Mouse (Mus musculus) splenic B cell, adult 2 months (primary cell): ENCODE measurements around the gene Creg1.
"Not testable (repeated sequence)": the region's sequence is repeated elsewhere in the genome, so short reads cannot be mapped to it uniquely, and the experiment has no call there.

Experiments used
- DNase-seq: peaks from one replicate; pipeline ENCODE4 v3.0.0-alpha.2; 2011; ENCODE audit warnings: low read depth, low spot score
- H3K27me3 ChIP-seq: 2 replicates; pipeline ENCODE4 v1.6.1; 2012; ENCODE audit warnings: mild to moderate bottlenecking, low read length, moderate library complexity, mixed read lengths; ENCODE audit not compliant: control insufficient read depth, poor library complexity, insufficient read depth, severe bottlenecking
- H3K36me3 ChIP-seq: 2 replicates; pipeline ENCODE4 v1.6.1; 2012; ENCODE audit warnings: mild to moderate bottlenecking, low read length, moderate library complexity, mixed read lengths; ENCODE audit not compliant: control insufficient read depth, poor library complexity, insufficient read depth, severe bottlenecking

The Creg1 gene

GRCm38 (mm10) chr1:165735826-165736818 is 27.4 kb upstream of the Creg1 start:
- Histone ChIP-seq H3K36me3 (no peaks in the 10 kb centered on the region), H3K27me3 (no peaks in the 10 kb centered on the region)
- DNase-seq: peak; percentile 93

DNA sequence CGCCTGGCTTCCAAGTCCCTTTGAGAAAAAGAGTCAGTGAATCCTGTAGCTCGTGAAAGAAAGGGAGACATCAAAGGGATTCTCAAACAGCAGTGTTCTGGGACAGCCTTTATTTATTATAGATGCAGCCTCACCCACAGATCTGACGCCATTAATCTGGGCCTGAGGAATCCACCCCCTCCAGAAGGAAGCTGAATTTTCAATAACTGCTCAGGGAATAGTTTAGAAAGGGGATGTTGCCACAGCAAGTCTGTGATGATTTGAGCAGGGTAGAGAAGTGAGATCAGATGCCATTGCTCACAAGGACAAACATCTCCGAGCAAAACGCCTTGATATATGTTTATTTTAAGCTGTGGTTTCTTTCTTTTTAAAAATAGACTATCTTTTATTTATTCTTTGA is 26.1 kb upstream of the Creg1 start:
- Histone ChIP-seq H3K36me3 (no peaks in the 10 kb centered on the region), H3K27me3 (no peaks in the 10 kb centered on the region)
- no peak for DNase-seq

GRCm38 (mm10) chr1:165737867-165738266 is 25.7 kb upstream of the Creg1 start:
- Histone ChIP-seq H3K27me3 (no peaks in the 10 kb centered on the region), H3K36me3 (no peaks in the 10 kb centered on the region)
- no peak for DNase-seq

- H3K36me3 ChIP-seq: no peaks in the 10 kb centered on the region
- H3K27me3 ChIP-seq: no peaks in the 10 kb centered on the region
- DNase-seq: no peak
These were observed 24.6 kb upstream of the Creg1 start for GRCm38 (mm10) chr1:165738985-165739384.

GRCm38 (mm10) chr1:165741989-165742388 is 21.6 kb upstream of the Creg1 start:
- Histone ChIP-seq H3K36me3 (no peaks in the 10 kb centered on the region), H3K27me3 (no peaks in the 10 kb centered on the region)
- no peak for DNase-seq

DNA sequence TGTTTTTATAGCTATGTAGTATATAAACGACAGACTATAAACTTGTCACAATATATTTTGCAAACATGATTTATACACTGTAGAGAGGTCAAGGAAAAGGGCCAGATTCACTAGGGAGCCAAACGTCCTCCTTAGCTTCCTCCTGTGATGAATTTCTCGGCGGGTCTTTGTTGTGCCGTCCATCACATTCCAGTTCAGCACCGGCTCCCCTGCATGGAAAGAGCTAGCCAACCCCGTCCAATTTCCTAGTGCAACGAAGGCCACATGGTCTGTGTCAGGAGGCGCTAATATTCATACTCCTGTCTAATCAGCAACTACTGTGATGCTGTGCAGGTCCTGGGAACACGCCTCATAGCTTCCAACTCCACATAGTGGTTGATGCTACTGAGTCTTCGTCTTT is 15.5 kb upstream of the Creg1 start:
- no peak for DNase-seq
- no peaks in the 10 kb centered on the region for H3K36me3 ChIP-seq
- no peaks in the 10 kb centered on the region for H3K27me3 ChIP-seq

DNA sequence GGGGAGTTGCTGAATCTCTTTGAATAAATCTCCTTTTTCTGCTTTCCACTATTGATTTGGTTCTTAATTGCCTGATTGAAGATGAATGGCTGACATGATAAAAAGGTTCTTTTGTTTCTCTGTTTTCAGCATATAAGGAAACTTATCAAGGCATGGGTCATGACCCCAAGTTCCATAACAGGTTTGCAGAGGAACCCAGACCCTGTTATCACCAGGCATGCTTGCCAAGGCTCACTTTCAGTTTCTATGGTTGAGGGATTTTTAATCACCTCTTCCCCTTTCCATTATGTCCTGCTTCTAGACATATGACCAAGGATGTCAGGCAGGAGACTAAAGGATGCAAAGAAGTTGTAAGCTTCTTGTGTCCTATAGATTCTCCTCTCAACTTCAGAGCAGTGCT is 12.4 kb upstream of the Creg1 start:
- H3K27me3 ChIP-seq: no peaks in the 10 kb centered on the region
- H3K36me3 ChIP-seq: no peaks in the 10 kb centered on the region
- no peak for DNase-seq

DNA sequence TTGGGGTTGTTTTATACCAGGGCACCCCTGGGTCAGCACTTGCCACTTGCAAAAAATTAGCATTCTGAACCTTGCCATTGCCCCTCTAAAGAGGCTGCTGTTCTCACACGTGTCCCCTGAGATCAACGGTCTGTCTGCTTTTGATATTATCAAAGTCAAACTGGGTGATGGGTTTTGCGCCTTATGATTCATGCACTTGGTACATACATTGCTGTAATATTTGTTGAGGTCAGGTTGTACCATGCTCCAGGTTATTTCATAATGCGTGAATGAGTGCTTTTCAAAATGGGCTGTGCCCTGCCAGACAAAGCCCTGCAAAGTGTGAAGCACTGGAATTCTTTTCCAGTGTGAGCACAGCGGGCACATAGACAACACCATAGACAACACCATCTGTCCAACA is 11.7 kb upstream of the Creg1 start:
- no peaks in the 10 kb centered on the region for H3K36me3 ChIP-seq
- H3K27me3 ChIP-seq: no peaks in the 10 kb centered on the region
- DNase-seq: no peak

DNA sequence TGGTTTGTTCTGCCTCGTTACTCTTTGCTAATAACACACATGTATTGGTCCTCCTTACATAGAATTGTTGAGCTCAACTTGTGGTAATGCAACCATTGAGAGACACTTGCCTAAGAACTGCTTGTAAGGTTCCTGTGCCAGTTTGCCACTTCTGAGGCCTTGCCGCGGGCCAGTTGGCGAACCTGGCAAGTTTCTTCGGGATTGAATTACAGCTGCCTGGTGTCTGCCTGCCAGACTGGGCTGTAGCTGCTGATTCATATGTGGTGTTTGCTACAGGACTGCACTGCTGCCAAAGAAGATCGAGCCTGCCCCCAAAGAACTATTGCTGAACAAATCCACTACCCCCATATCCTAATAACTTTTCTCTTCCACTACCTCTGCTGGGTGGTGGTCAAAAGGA is 9.3 kb upstream of the Creg1 start:
- DNase-seq: no peak
- Histone ChIP-seq H3K27me3 (no peaks in the 10 kb centered on the region), H3K36me3 (no peaks in the 10 kb centered on the region)

- DNase-seq: no peak
- no peaks in the 10 kb centered on the region for H3K27me3 ChIP-seq
- no peaks in the 10 kb centered on the region for H3K36me3 ChIP-seq
These were observed 8.4 kb upstream of the Creg1 start for GRCm38 (mm10) chr1:165755194-165755593.

DNA sequence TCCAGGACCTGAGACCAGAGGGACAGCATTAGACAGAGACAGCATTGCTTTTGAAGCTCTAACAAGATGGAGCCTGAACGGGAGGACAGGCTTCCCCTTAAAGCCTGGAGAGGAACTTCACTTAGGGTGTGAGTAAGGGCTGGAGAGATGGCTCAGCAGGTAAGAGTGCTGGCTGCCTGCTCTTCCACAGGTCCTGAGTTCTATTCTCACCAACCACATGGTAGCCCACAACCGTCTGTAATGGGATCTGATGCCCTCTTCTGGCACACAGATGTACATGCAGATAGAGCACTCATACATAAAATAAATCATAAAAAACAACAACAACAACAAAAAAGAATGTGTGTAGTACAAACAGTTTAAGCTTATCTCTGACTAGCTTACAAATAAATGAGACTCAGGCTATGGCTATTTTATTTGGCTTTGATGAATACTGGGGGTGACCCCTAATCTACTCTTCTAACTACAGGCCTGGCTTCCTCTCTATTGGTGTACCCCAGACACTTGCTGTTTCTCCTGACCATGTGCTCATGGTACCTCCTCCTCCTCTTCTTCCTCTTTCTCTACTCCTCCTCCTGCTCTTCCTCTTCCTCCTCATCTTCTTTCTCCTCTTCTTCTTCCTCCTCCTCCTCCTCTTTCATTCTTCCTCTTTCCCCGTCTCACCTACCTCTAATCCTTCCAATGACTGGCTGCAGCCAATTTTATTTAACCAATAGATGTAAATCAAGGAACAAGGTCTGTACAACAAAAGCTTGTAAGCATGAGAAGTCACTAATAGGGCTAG is 1.8 kb upstream of the Creg1 start:
- Histone ChIP-seq H3K36me3 (no peaks in the 10 kb centered on the region), H3K27me3 (no peaks in the 10 kb centered on the region)
- no peak for DNase-seq

GRCm38 (mm10) chr1:165762498-165762897 is 1.0 kb upstream of the Creg1 start:
- not testable (repeated sequence) for DNase-seq, H3K36me3 ChIP-seq, H3K27me3 ChIP-seq

GRCm38 (mm10) chr1:165762914-165763634 is 472 bp upstream of the Creg1 start:
- Histone ChIP-seq H3K27me3 (no peaks in the 10 kb centered on the region), H3K36me3 (no peaks in the 10 kb centered on the region)
- peak; percentile 63 for DNase-seq

GRCm38 (mm10) chr1:165764571-165764970 is 1.0 kb downstream of the Creg1 start:
- Histone ChIP-seq H3K36me3 (no peaks in the 10 kb centered on the region), H3K27me3 (no peaks in the 10 kb centered on the region)
- DNase-seq: no peak

DNA sequence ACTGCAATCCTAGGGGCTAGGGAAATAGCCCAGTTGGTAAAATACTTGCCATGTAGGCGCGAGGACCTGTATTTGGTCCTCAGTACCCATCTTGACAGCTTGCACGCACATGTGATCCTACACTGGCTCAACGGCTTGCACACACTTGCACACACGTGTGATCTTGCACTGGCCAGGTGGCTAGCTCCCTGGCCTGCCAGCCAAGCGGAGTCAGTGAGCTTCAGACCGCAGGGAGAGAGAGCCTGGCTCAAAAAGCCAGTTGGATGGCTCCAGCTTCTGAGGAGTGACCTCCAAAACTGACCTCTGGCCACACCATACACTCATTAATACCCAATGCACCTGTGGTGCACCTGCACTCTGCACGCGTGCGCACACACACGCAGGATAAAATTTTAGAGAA is 1.5 kb downstream of the Creg1 start:
- Histone ChIP-seq H3K36me3 (no peaks in the 10 kb centered on the region), H3K27me3 (no peaks in the 10 kb centered on the region)
- DNase-seq: no peak
